Mouse (Mus musculus): Measurements from ENCODE around the gene Ndufaf8.

- TF ChIP-seq CTCF (IDR thresholded peaks at IDR 0.05; ENCODE audit: low read depth, low read length): no peak
- TF ChIP-seq POLR2A (IDR thresholded peaks at IDR 0.05; ENCODE audit: extremely low read depth, insufficient read depth, low read length): no peak
Measured at GRCm38 (mm10) chr11:120107026-120107425, 8.3 kb downstream of the Ndufaf8 start.
